Comparison of ENCODE assay signal across 12 mouse cellular contexts in genomic region chr8:87701583-87701982, GRCm38 (mm10).
DNase-seq lines count a peak whose midpoint lies in the region; ATAC-seq and TF ChIP-seq lines count a peak whose summit lies in the region.
"Had no signal": no experiment of that assay in that cellular context is flagged by ENCODE, and none has a peak within 500 bp of the region (broad histone marks: within the 10 kb centered on the region; RNA-seq: fewer than 3 reads in every experiment).

No protein-coding gene starts in this region.

- no peak overlapping the region for H3K4me3 ChIP-seq in heart, embryonic 16.5 days (ENCODE audit: low read length)
- peak overlapping the region in 2 of 3 experiments; percentile 46 to 62 for H3K4me3 ChIP-seq in CH12.LX (replicated peaks in 1 of 3; ENCODE audit: low read depth in 2 of 3, low read length in 2 of 3, poor library complexity in 1 of 3)
- no peak overlapping the region for H3K4me3 ChIP-seq in midbrain, embryonic 14.5 days (replicated peaks; ENCODE audit: low read depth, low read length)
- H3K4me3 ChIP-seq: layer of hippocampus, adult 2 months; neural tube, embryonic 12.5 days had no signal

- ATAC-seq in heart, embryonic 16.5 days (replicated peaks; ENCODE audit: extremely low read depth, insufficient read depth, low FRiP score) = 0 out of 2 replicates have a peak, but pooled peaks have one; percentile 28
- no peak for ATAC-seq in midbrain, embryonic 14.5 days (ENCODE audit: low FRiP score, low TSS enrichment)

- TF ChIP-seq CTCF in CH12.LX (conservative IDR thresholded peaks at IDR 0.05 in 1 of 2, IDR thresholded peaks at IDR 0.05 in 1 of 2; ENCODE audit: low read depth in 2 of 2, low read length in 2 of 2) = no peak

- peaks cover 2% of the 10 kb centered on the region; the same call in 1 of the 2 replicates for H3K4me1 ChIP-seq in heart, embryonic 16.5 days (ENCODE audit: control insufficient read depth, insufficient read depth, low read length)
- H3K4me1 ChIP-seq in CH12.LX (ENCODE audit: control insufficient read depth in 1 of 2, insufficient read depth in 2 of 2) = peaks cover 14 to 59% of the 10 kb centered on the region in 2 experiments
- peaks cover 49% of the 10 kb centered on the region for H3K4me1 ChIP-seq in midbrain, embryonic 14.5 days (ENCODE audit: control insufficient read depth, insufficient read depth, low read length)

- no peaks in the 10 kb centered on the region for H3K27me3 ChIP-seq in heart, embryonic 16.5 days (ENCODE audit: control insufficient read depth, insufficient read depth, low read length)
- H3K27me3 ChIP-seq in CH12.LX (replicated peaks) = no peaks in the 10 kb centered on the region
- H3K27me3 ChIP-seq in midbrain, embryonic 14.5 days (ENCODE audit: control insufficient read depth, insufficient read depth, low read length) = no peaks in the 10 kb centered on the region
- H3K27me3 ChIP-seq: neural tube, embryonic 12.5 days had no signal

- no peaks in the 10 kb centered on the region for H3K36me3 ChIP-seq in heart, embryonic 16.5 days (ENCODE audit: control insufficient read depth, insufficient read depth)
- H3K36me3 ChIP-seq in CH12.LX (replicated peaks in 1 of 2; ENCODE audit: control insufficient read depth in 1 of 2, insufficient read depth in 1 of 2, low read length in 1 of 2) = peaks cover 0 to 31% of the 10 kb centered on the region in 2 experiments
- H3K36me3 ChIP-seq in midbrain, embryonic 14.5 days (ENCODE audit: control insufficient read depth, insufficient read depth, low read length) = no peaks in the 10 kb centered on the region
- H3K36me3 ChIP-seq: neural tube, embryonic 12.5 days had no signal

- intact Hi-C loops in heart, postnatal 25 days (cut with DNase I) = no loop called here

- no peak for TF ChIP-seq POLR2A in CH12.LX (IDR thresholded peaks at IDR 0.05; ENCODE audit: low read depth, low read length)

- dilution Hi-C loops in CH12.LX (cut with MboI; ENCODE audit: extremely low pct_ligation_motif_present, extremely low pct_unique_long_range_greater_than_20kb, low sequenced_read_pairs) = no loop called here

- no peak overlapping the region for H3K9ac ChIP-seq in heart, embryonic 16.5 days (ENCODE audit: low read length)
- H3K9ac ChIP-seq in CH12.LX (ENCODE audit: insufficient read depth, low read depth) = no peak overlapping the region
- H3K9ac ChIP-seq in midbrain, embryonic 14.5 days (replicated peaks; ENCODE audit: low read length) = no peak overlapping the region
- H3K9ac ChIP-seq: neural tube, embryonic 12.5 days had no signal

- H3K4me2 ChIP-seq in heart, embryonic 16.5 days (ENCODE audit: low read depth, low read length) = no peak overlapping the region
- 0 out of 2 replicates have a peak overlapping the region, but pooled peaks have one; percentile 18 for H3K4me2 ChIP-seq in CH12.LX (ENCODE audit: insufficient read depth, low read depth, poor library complexity, severe bottlenecking)
- no peak overlapping the region for H3K4me2 ChIP-seq in midbrain, embryonic 14.5 days (ENCODE audit: low read length)

- TF ChIP-seq EP300 in CH12.LX (IDR thresholded peaks at IDR 0.05; ENCODE audit: low read length) = peak; percentile 36; the same call in 1 of the 2 replicates

- H3K9me3 ChIP-seq in heart, embryonic 16.5 days (replicated peaks; ENCODE audit: control insufficient read depth, low read length) = no peaks in the 10 kb centered on the region
- H3K9me3 ChIP-seq in CH12.LX (replicated peaks; ENCODE audit: low read length) = peaks cover 25% of the 10 kb centered on the region
- no peaks in the 10 kb centered on the region for H3K9me3 ChIP-seq in midbrain, embryonic 14.5 days (ENCODE audit: control insufficient read depth, low read length)
- H3K9me3 ChIP-seq: neural tube, embryonic 12.5 days had no signal

- in situ Hi-C loops in CH12.LX (cut with MboI; ENCODE audit: low pct_ligation_motif_present, low pct_unique_long_range_greater_than_20kb, low sequenced_read_pairs) = no loop called here

- WGBS in heart, embryonic 16.5 days = 49% methylated on average over 4 of the region's 4 CpGs
- WGBS in midbrain, embryonic 14.5 days = 60% methylated on average over 4 of the region's 4 CpGs

- DNase-seq in heart, postnatal 25 days (ENCODE audit: low spot score) = no peak
- peak; percentile 21 for DNase-seq in A20 (ENCODE audit: low read depth, low spot score)
- DNase-seq in CH12.LX (ENCODE audit: extremely low read depth) = peak; percentile 67
- DNase-seq in midbrain, embryonic 14.5 days = no peak
- DNase-seq in urinary bladder, adult 2 months (ENCODE audit: low spot score) = no peak
- DNase-seq in frontal cortex, postnatal 14 days (ENCODE audit: low spot score in 2 of 2) = no peak
- DNase-seq: liver; thymus, postnatal 14 days had no signal

- H3K27ac ChIP-seq in heart, embryonic 16.5 days (ENCODE audit: low read length) = no peak overlapping the region
- no peak overlapping the region for H3K27ac ChIP-seq in CH12.LX (ENCODE audit: insufficient read depth, low read depth)
- H3K27ac ChIP-seq in midbrain, embryonic 14.5 days (replicated peaks; ENCODE audit: low read depth, low read length) = peak overlapping the region; percentile 91
- H3K27ac ChIP-seq: kidney, postnatal 0 days; layer of hippocampus, adult 2 months had no signal

- no peaks in the 10 kb centered on the region for H3K79me2 ChIP-seq in CH12.LX (replicated peaks; ENCODE audit: control insufficient read depth, extremely low read depth, insufficient read depth, poor library complexity, severe bottlenecking)

- no peak for TF ChIP-seq RAD21 in CH12.LX (IDR thresholded peaks at IDR 0.05; ENCODE audit: low read depth, low read length)

TF ChIP-seq in CH12.LX, 34 proteins besides CTCF, POLR2A, EP300 and RAD21:
- no peak for TF ChIP-seq HCFC1 (IDR thresholded peaks at IDR 0.05; ENCODE audit: low read depth, low read length)
- no peak for TF ChIP-seq KAT2A (IDR thresholded peaks at IDR 0.05; ENCODE audit: insufficient replicate concordance, low read length)
- TF ChIP-seq TCF12 (IDR thresholded peaks at IDR 0.05; ENCODE audit: low read depth, low read length) = 0 out of 2 replicates have a peak, but pooled peaks have one; percentile 22
- TF ChIP-seq IRF4 (IDR thresholded peaks at IDR 0.05; ENCODE audit: low read depth, low read length) = peak; percentile 61
- TF ChIP-seq UBTF (IDR thresholded peaks at IDR 0.05; ENCODE audit: low read depth, low read length) = no peak
- TF ChIP-seq MEF2A (IDR thresholded peaks at IDR 0.05; ENCODE audit: borderline replicate concordance, low read depth, low read length) = no peak; the same call in 1 of the 2 replicates
- no peak for TF ChIP-seq JUND (conservative IDR thresholded peaks at IDR 0.05; ENCODE audit: low read depth, low read length)
- TF ChIP-seq TBP (conservative IDR thresholded peaks at IDR 0.05; ENCODE audit: low read depth, low read length) = no peak
- no peak for TF ChIP-seq MAZ (IDR thresholded peaks at IDR 0.05; ENCODE audit: low read depth, low read length)
- TF ChIP-seq POLR2AphosphoS2 (IDR thresholded peaks at IDR 0.05; ENCODE audit: low read depth, low read length) = no peak
- TF ChIP-seq MAX (IDR thresholded peaks at IDR 0.05; ENCODE audit: low read length) = no peak
- 0 out of 2 replicates have a peak, but pooled peaks have one; percentile 7 for TF ChIP-seq BHLHE40 (IDR thresholded peaks at IDR 0.05; ENCODE audit: low read depth, low read length)
- TF ChIP-seq E2F4 (IDR thresholded peaks at IDR 0.05; ENCODE audit: insufficient replicate concordance, low read depth, low read length) = no peak
TF ChIP-seq in CH12.LX: peak in this region for 3.

Comparison
In these comparisons a context has a peak if more than half of its experiments do, and no peak if none do; other contexts are left out.
1. H3K4me3 ChIP-seq: peak in CH12.LX (2 of 3); none in heart, embryonic 16.5 days (single experiment) and midbrain, embryonic 14.5 days (single experiment).
2. DNase-seq: peak in A20 (single experiment) and CH12.LX (single experiment); none in heart, postnatal 25 days (single experiment), midbrain, embryonic 14.5 days (single experiment), urinary bladder, adult 2 months (single experiment) and frontal cortex, postnatal 14 days (0 of 2).